Mouse (Mus musculus) limb, embryonic 11.5 days (tissue): ENCODE data around the gene Krtap26-1. TPM values are rescaled to one million over a fixed set of nuclear protein-coding genes. Genes with fewer than 3 reads are reported as not detected.

Experiments used
- ATAC-seq: fragments of 200-750 bp; cut with Nextera tagmentation; 2 replicates; pipeline ENCODE4 v1.8.0; 2017; ENCODE audit warnings: low read depth; ENCODE audit not compliant: insufficient number of reproducible peaks, low FRiP score, low TSS enrichment
- DNase-seq: peaks from one replicate; pipeline ENCODE4 v3.0.0-alpha.2; 2015; ENCODE audit warnings: low spot score
- H3K27ac ChIP-seq: fragments of 300-500 bp; sonication (generic); replicated peaks from 2 replicates; pipeline ENCODE4 v1.5.1; 2014; ENCODE audit warnings: low read depth, mild to moderate bottlenecking, low read length
- H3K27me3 ChIP-seq: fragments of 300-500 bp; sonication (generic); 2 replicates; pipeline ENCODE4 v1.6.1; 2014; ENCODE audit warnings: mild to moderate bottlenecking, low read length, mixed read lengths; ENCODE audit not compliant: control insufficient read depth, insufficient read depth
- H3K36me3 ChIP-seq: fragments of 300-500 bp; sonication (generic); 2 replicates; pipeline ENCODE4 v1.6.1; 2014; ENCODE audit warnings: mild to moderate bottlenecking, low read length, moderate library complexity, mixed read lengths; ENCODE audit not compliant: control insufficient read depth, insufficient read depth
- H3K4me1 ChIP-seq: fragments of 300-500 bp; sonication (generic); 2 replicates; pipeline ENCODE4 v1.6.1; 2014; ENCODE audit warnings: low read length, mixed read lengths; ENCODE audit not compliant: control insufficient read depth, insufficient read depth
- H3K4me2 ChIP-seq: fragments of 300-500 bp; sonication (generic); 2 replicates; pipeline ENCODE4 v1.6.1; 2014; ENCODE audit warnings: low read depth, mild to moderate bottlenecking, moderate library complexity; ENCODE audit not compliant: severe bottlenecking
- H3K4me3 ChIP-seq: fragments of 300-500 bp; sonication (generic); 2 replicates; pipeline ENCODE4 v1.5.1; 2014; ENCODE audit warnings: low read depth, low read length
- H3K9ac ChIP-seq: fragments of 300-500 bp; sonication (generic); 2 replicates; pipeline ENCODE4 v1.6.1; 2014; ENCODE audit warnings: mild to moderate bottlenecking, low read length
- H3K9me3 ChIP-seq: fragments of 300-500 bp; sonication (generic); 2 replicates; pipeline ENCODE4 v1.6.1; 2016; ENCODE audit warnings: low read length; ENCODE audit not compliant: control insufficient read depth
- WGBS: fragments of 180-500 bp; shearing (Covaris S2); extraction: QIAGEN DNeasy Blood & Tissue Kit; methylation state at CpG from one replicate; pipeline ENCODE4 v1.1.7; 2014; 5-methylcytosine and 5-hydroxymethylcytosine counted together
- polyA plus RNA-seq: library from polyadenylated mRNA; unstranded; fragments of >200 nt; fragmentation: Nextera tagmentation; extraction: Ambion mirVana; gene quantifications from 2 replicates; pipeline ENCODE4 v1.2.1, GENCODE M21; 2014

Krtap26-1 gene
- polyA plus RNA-seq, 1 experiment from 2014 or later, result not detected

GRCm38 (mm10) chr16:88646366-88647111 is 1.1 kb downstream of the Krtap26-1 start:
- Histone ChIP-seq H3K4me3 (no peak overlapping the region), H3K27ac (no peak overlapping the region), H3K36me3 (no peaks in the 10 kb centered on the region), H3K4me2 (no peak overlapping the region), H3K9ac (no peak overlapping the region), H3K27me3 (no peaks in the 10 kb centered on the region), H3K9me3 (no peaks in the 10 kb centered on the region), H3K4me1 (no peaks in the 10 kb centered on the region)
- no peak for ATAC-seq
- DNase-seq, result no peak
- WGBS, result 81% methylated on average over 8 of the region's 8 CpGs

GRCm38 (mm10) chr16:88640053-88640452 is 7.5 kb downstream of the Krtap26-1 start:
- H3K9ac ChIP-seq, result no peak overlapping the region
- H3K27ac ChIP-seq, result no peak overlapping the region
- 86% methylated on average over 3 of the region's 3 CpGs for WGBS

GRCm38 (mm10) chr16:88635142-88635541 is 12.5 kb downstream of the Krtap26-1 start:
- H3K4me1 ChIP-seq, result no peaks in the 10 kb centered on the region
- H3K27me3 ChIP-seq, result no peaks in the 10 kb centered on the region
- WGBS, result 29% methylated on average over 4 of the region's 4 CpGs
- no peak for ATAC-seq
- H3K27ac ChIP-seq, result no peak overlapping the region
- H3K36me3 ChIP-seq, result no peaks in the 10 kb centered on the region
- no peak overlapping the region for H3K4me3 ChIP-seq
- H3K9me3 ChIP-seq, result no peaks in the 10 kb centered on the region
- no peak overlapping the region for H3K9ac ChIP-seq
- H3K4me2 ChIP-seq, result no peak overlapping the region
- no peak for DNase-seq

More at GRCm38 (mm10) chr16:88640053-88640452, 7.5 kb downstream of the Krtap26-1 start:
- Histone ChIP-seq H3K36me3 (no peaks in the 10 kb centered on the region), H3K4me1 (no peaks in the 10 kb centered on the region), H3K9me3 (no peaks in the 10 kb centered on the region), H3K27me3 (no peaks in the 10 kb centered on the region), H3K4me2 (no peak overlapping the region), H3K4me3 (no peak overlapping the region)
- ATAC-seq (no peak), DNase-seq (no peak)

GRCm38 (mm10) chr16:88631474-88631873 is 16.1 kb downstream of the Krtap26-1 start:
- ATAC-seq (no peak), DNase-seq (no peak)
- Histone ChIP-seq H3K36me3 (no peaks in the 10 kb centered on the region), H3K4me3 (no peak overlapping the region), H3K27ac (no peak overlapping the region), H3K4me2 (no peak overlapping the region), H3K9me3 (no peaks in the 10 kb centered on the region), H3K27me3 (no peaks in the 10 kb centered on the region), H3K4me1 (no peaks in the 10 kb centered on the region), H3K9ac (no peak overlapping the region)
- 73% methylated on average over 4 of the region's 4 CpGs for WGBS

GRCm38 (mm10) chr16:88627566-88627965 is 20.0 kb downstream of the Krtap26-1 start, which contains the start of gene 2310079G19Rik:
Gene 2310079G19Rik, minus strand, starts transcription at chr16:88627666.
- Histone ChIP-seq H3K4me3 (no peak within 1 kb of the TSS), H3K9ac (no peak within 1 kb of the TSS), H3K4me1 (no peaks in the 10 kb centered on the region), H3K9me3 (no peaks in the 10 kb centered on the region), H3K27ac (no peak within 1 kb of the TSS), H3K27me3 (no peaks in the 10 kb centered on the region), H3K36me3 (no peaks in the 10 kb centered on the region), H3K4me2 (no peak within 1 kb of the TSS)
- DNase-seq, result no peak
- ATAC-seq, result no peak
- 91% methylated on average over 4 of the region's 4 CpGs for WGBS

DNA sequence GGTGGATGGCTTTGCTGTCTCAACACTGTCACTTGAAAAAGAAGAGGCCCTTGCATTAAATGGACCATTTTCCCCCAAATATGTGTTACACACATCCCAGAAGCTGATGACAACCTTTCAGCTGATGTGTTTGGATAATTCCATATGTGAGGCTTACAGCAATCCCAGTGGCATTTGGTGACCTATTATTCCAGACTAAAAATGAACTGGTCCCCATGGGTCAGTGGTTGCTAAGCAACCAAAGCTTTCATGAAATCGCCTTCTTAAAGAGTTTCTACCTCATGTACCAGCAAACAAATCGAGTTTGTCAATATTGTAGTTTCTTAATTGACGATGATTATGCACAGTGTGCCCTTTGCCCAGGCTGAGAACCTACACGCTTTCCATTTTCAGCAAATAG is 34.9 kb downstream of the Krtap26-1 start:
- no peak for DNase-seq

GRCm38 (mm10) chr16:88611922-88612321 is 35.7 kb downstream of the Krtap26-1 start, which contains the start of gene Krtap24-1:
Gene Krtap24-1, minus strand, starts transcription at chr16:88612279.
- ATAC-seq, result no peak
- no peak within 1 kb of the TSS for H3K27ac ChIP-seq
- no peaks in the 10 kb centered on the region for H3K27me3 ChIP-seq
- no peak within 1 kb of the TSS for H3K4me2 ChIP-seq
- 93% methylated on average over 8 of the region's 8 CpGs for WGBS
- no peaks in the 10 kb centered on the region for H3K4me1 ChIP-seq
- no peaks in the 10 kb centered on the region for H3K9me3 ChIP-seq
- H3K4me3 ChIP-seq, result no peak within 1 kb of the TSS
- no peak for DNase-seq
- no peaks in the 10 kb centered on the region for H3K36me3 ChIP-seq
- H3K9ac ChIP-seq, result no peak within 1 kb of the TSS

More for the DNA sequence above, 34.9 kb downstream of the Krtap26-1 start:
- no peak for ATAC-seq
- Histone ChIP-seq H3K9ac (no peak overlapping the region), H3K4me1 (no peaks in the 10 kb centered on the region), H3K4me2 (no peak overlapping the region), H3K27ac (no peak overlapping the region), H3K9me3 (no peaks in the 10 kb centered on the region), H3K4me3 (no peak overlapping the region), H3K36me3 (no peaks in the 10 kb centered on the region), H3K27me3 (no peaks in the 10 kb centered on the region)
- 86% methylated on average over 4 of the region's 4 CpGs for WGBS

GRCm38 (mm10) chr16:88604570-88604969 is 43.0 kb downstream of the Krtap26-1 start:
- peaks cover 12% of the 10 kb centered on the region; the same call in 1 of the 2 replicates for H3K4me1 ChIP-seq
- H3K36me3 ChIP-seq, result no peaks in the 10 kb centered on the region
- H3K9me3 ChIP-seq, result no peaks in the 10 kb centered on the region
- ATAC-seq, result no peak
- H3K4me3 ChIP-seq, result no peak overlapping the region
- WGBS, result 76% methylated on average over 6 of the region's 6 CpGs
- H3K9ac ChIP-seq, result no peak overlapping the region
- no peak overlapping the region for H3K27ac ChIP-seq
- no peaks in the 10 kb centered on the region for H3K27me3 ChIP-seq
- no peak overlapping the region for H3K4me2 ChIP-seq
- DNase-seq, result no peak
